Mouse (Mus musculus): ENCODE data around the gene 2310022A10Rik.

2310022A10Rik gene

DNA sequence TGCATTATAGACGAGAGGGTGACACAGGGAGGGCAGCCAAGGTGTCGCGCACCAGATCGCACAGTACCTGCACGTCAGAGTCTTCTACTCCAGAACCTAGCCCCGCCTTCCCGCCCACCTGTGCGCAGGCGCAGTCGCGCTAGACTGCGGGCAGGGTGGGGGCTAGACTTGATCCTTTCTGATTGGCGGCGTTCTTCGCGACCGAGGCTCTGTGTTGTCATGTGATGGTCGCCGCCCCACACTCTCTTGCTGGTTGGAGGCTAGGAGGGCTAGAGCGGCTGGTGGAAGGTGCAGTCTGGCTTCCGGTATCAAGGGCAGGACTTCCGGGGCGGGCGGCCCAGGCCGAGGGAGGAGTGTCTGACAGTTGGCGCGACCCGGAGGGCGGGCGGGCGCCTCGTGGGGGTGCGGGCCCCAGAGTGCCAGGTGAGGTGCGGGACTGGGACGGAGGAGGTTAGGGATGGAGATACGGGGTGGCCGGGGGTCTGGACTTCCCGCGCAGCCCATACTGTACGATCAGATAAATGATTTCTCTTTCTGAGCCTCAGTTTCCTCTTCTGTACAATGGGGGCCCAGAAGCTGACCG lies at the start of gene 2310022A10Rik, which contains the start of gene Pld3:
2310022A10Rik (plus strand) TSS at position 303 of the 583 bp plus-strand sequence.
Pld3 (minus strand) TSS at position 288 of the 583 bp plus-strand sequence.
- peak; percentile 98 for DNase-seq

DNA sequence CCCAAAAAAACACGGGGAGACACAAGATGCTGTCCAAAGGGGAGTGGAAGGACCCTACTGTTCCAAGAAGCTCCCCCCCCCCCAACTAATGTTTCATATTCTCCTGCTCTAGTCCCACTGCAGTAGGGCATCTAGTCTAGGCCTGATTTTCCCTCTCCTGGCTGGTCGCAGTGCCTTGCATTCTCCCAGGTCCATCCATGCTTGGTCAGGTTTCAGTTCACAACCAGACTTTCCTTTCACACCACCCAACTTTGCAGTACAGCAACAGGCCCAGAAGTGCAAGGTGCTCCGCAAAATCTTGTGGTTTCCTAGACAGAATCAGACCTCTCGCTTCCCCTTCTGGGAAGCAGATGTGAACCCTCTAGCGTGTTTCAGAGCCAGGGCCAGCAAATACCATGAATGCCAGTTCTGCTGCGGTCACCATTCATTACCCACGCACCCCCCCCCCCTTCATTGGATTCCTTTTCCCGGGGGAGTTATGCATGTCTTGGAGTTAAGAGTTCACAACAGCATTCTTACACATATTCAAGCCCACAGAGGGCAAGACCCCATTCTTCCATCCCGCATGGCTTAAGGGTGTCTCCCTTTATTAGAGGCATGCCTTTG lies 46.2 kb upstream of the 2310022A10Rik start:
- no peak for DNase-seq

DNA sequence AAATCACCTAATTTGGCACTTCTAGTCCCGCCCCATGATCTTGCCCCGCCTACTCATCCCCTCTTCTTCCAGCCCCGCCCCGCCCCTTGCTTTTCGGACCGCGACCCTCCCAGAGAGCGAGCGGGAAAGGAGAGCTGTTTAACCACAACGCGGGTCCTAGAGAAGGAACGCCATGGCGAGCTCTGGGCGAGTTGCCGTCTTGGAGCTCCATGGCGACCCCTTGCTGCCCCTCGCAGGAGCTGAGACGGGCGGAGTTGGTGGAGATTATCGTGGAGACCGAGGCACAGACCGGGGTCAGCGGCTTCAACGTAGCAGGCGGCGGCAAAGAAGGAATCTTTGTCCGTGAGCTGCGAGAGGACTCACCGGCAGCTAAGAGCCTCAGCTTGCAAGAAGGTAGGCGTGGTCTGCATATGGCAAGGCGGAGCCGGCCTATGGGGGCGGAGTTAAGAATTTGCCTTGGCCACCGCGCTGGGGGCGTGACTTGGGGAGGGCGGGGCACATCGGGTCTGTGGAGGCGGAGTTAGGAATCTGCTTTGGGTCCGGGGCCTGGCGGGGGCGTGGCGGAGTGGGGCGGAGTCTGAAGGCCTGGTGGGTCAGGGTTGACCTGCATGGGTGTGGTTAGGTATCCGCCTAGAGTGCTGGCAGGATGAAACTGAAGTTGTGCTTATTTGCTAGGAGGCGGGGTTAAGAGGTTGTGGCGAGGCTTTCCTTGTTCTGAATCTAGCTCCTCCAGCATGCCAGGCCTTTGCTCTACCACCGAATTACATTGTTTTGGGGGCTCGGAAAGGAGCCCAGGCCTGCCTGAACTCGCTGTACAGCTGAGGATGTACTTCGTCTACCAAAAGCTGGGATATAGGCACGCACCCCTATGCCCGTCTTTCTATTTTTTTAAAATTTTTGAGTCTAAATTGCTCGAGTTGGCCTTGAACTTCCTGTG lies 45.1 kb upstream of the 2310022A10Rik start:
- DNase-seq = peak; percentile 98

DNA sequence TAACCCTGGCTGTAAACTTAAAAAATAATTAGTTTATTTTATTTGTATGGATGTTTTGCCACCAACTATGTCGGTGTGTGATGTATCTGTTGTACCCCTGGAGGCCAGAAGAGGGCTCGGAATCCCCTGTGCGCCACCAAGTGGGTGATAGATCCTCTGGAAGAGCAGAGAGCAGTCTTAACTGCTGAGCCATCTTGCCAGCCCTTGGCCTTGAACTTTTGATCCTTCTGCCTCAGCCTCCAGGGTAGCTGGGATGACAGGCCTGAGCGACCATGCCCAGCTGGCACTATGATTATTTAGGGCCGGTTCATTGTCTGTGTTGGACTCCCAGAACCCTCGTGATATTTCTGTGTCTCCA lies 44.4 kb upstream of the 2310022A10Rik start:
- peak; percentile 71 to 73 for DNase-seq

DNA sequence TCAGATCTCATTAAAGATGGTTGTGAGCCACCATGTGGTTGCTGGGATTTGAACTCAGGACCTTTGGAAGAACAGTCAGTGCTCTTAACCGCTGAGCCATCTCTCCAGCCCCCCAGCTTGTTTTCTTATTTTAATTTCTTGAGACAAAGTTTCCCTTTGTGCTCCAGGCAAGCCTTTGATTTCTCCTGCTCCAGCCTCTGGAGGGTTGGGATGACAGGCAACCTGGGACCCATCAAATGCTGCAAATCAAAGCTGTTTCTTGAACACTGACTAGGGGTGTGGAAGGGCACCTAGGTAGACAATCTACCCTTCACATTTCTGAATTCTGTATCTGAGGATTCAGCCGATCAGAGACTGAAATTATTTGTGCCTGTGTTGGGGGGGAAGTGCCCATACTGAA lies 42.2 kb upstream of the 2310022A10Rik start:
- DNase-seq = no peak

DNA sequence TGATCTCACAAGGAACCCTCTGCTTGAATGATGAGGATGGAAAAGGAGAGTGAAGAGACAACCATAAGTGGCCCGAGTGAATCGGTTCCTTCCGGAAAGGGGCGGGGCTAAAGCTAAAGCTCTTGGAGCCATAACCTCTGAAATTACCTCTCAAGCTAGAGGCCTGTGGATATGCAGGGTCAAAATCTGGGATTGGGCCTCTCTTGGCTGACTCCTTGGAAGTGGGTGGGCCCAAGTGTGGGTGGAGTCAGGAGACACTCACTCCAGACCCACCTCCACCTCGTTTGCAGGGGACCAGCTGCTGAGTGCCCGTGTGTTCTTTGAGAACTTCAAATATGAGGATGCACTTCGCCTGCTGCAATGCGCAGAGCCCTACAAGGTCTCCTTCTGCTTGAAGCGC lies 38.1 kb upstream of the 2310022A10Rik start:
- DNase-seq = no peak

DNA sequence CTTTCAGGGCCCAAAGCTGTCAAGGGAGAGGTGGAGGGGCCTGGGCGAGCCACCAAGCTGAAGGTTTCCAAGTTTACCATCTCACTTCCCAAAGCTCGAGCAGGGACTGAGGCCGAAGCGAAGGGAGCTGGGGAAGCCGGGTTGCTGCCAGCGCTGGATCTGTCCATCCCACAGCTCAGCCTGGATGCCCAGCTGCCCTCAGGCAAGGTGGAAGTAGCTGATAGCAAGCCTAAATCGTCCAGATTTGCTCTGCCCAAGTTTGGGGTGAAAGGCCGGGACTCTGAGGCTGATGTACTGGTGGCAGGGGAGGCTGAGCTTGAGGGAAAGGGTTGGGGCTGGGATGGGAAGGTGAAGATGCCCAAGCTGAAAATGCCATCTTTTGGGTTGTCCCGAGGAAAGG lies 34.7 kb upstream of the 2310022A10Rik start:
- DNase-seq = no peak

DNA sequence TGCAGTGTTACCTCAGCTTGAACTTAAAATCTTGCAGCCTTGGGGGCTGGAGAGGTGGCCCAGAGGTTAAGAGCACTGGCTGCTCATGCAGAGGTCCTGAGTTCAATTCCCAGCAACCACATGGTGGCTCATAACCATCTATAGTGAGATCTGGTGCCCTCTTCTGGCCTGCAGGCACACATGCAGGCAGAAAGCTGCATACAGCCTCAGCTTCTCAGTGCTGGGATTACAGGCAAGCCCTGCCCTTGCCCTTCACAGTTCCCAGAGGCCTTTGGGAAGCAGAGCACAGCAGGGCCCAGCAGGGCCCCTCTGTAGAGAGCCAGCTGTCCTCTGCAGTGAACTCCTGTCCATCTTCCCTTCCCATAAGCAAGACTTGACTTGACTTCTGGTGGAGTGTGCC lies 32.9 kb upstream of the 2310022A10Rik start:
- no peak for DNase-seq

DNA sequence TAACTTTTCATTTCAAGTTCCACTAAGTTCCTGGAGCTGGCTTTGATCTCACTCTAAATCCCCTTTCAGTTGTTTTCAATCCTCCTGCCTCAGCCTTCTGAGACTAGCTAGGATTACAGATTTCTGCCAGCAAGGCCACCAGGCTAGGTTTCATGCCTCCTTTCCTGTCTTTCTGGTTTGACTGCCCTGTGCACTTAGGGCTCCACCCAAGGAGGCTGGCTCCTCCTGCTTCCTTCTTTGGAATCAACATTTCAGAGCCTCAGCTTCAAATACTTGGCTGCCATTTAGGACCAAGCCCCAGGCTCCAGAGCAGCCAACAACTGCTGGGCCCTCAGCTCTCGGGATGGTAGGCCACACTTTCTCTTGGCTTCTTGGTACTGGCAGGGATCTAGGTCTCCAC lies 32.4 kb upstream of the 2310022A10Rik start:
- no peak for DNase-seq

DNA sequence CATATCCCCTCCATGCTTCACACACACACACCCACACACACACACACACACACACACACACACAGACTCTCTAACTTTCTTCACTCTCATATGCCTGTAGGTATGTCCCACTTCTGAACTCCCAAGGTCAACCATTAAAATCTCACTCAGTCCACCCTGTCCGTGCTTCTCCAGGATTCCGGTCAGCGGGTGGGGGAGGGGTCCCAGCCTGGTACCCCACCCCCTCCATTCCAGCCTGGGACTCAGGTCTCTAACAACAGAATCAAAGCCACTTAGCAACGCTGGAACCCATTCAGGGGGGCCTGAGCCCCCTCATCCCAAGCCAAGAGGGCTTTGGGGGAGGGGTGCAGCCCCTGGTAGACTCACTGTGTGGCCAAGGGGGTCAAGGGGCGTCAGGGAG lies 30.1 kb upstream of the 2310022A10Rik start, which contains the start of gene Hipk4:
Hipk4 (plus strand) TSS at position 301 of the 400 bp plus-strand sequence.
- DNase-seq = no peak

DNA sequence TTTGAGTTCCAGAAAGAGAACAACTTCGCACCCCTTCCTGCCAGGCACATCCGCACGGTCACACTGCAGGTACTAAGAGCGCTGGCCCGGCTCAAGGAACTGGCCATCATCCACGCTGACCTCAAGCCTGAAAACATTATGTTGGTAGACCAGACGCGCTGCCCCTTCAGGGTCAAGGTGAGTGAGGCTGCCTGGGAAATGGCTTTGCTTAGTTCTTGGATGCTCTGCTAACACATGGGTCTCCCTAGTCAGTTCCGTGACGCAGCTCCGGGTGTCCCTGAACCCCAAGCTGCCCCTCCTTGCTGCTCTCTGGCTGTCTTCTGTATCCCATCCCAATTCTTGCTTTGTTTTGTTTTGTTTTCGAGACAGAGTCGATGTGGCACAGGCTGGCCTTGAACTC lies 29.2 kb upstream of the 2310022A10Rik start:
- no peak for DNase-seq

DNA sequence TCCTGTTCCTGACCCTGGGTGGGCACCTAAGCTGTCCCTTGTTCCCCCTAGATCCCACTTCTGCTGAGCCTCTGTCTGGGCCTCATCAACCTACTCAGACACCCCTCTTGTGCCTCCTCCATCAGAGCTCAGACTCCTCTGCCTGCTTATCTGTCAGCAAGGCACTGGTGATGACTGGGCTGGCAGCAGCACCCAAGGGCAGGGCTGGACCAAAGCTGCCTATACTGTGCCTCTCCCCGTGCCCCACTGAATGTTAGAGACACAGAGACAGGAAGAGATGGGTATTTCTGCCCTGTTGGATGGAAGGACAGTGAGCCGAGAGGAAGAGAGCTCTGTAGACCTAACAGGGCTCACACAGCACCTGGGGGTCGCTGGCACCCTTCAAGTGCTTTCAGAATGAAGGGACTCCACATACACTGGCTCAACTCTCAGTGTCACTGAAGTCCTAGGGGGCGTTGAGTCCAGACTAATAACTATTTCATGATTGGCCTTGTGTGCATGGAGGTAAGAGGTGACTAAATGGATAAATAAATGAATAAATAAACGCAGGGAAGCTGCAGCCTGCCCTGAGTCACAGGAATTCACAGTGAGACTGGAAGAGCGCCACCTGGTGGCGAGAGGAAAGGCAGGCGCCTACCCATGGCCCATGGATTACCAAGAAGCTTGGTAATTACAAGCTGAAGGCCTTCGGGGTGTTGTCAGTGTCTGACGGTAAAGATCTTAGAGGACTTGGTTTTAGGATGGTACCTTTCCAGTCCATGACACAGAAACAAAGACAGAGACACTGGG lies 26.8 kb upstream of the 2310022A10Rik start:
- DNase-seq = peak; percentile 89 to 90

DNA sequence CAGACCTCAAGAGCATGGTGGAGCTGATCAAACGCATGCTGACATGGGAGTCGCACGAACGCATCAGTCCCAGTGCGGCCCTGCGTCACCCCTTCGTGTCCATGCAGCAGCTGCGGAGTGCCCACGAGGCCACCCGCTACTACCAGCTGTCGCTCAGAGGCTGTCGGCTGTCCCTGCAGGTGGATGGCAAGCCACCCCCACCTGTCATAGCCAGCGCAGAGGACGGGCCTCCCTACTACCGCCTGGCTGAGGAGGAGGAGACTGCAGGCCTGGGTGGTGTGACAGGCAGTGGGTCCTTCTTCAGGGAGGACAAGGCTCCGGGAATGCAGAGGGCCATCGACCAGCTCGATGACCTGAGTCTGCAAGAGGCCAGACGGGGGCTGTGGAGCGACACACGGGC lies 24.0 kb upstream of the 2310022A10Rik start:
- no peak for DNase-seq

DNA sequence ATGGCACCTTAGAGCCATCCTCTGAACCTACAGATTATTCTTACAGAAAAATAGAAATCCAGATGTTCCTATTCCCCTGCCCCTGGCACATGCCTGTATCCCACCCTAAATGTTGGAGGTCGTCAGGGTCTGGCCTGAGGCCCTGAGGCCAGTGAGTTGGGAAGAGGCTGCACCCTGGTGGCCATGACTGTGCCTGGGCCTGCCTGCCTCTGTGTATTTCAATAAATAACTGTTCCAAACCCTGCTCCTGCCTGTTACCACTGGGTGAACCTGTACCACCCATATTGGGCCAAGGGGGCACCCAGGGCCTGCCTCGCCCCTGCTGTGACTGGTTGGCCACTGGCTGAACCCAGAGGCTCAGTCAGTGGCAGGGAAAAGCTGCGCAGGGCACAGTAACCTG lies 22.1 kb upstream of the 2310022A10Rik start:
- DNase-seq = no peak

DNA sequence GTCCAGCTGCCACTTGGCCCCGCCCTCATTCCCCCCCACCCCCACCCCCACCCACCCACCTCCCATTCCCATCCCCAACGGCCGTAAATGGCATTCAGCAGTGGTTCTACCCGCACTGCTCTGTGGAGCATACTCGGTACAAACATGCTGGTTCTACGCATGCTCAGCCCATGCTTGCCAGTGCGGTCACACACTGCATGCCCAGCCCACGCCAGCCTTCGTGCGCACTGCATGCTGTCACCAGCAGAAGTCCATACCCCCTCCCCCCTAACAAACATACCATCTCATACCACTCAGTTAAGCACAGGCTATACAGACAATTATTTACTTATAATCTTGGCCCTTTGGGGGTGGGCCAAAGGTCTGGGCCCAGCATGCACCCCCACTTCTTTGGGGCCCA lies 21.3 kb upstream of the 2310022A10Rik start:
- DNase-seq = no peak

DNA sequence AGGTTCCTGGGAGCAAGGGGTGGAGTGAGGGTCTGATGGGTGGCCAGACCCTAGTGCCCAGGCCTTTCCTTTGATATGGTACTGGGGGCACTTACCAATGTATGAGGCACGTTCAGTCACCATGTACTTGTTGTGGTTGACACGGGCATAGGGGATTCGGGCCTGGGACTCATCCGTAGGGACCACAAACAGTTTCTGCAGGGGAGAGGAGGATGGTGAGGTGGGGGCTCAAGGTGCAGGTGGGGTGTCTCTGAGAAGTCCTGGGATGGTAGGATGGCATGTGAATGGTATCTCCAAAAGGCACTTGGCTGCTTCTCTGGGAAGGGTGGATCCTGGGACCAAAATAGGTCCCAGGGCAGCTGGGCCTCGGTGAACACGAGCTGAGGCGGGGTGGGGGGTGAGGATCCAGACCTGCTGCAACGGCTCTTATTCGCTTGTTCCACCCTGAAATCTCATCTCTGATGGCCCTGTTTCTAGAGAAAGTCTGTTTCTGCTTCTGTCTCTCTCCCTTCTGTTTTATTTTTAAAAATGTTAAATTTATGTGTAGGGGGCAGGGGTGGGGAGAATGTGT lies 20.5 kb upstream of the 2310022A10Rik start:
- DNase-seq = no peak

DNA sequence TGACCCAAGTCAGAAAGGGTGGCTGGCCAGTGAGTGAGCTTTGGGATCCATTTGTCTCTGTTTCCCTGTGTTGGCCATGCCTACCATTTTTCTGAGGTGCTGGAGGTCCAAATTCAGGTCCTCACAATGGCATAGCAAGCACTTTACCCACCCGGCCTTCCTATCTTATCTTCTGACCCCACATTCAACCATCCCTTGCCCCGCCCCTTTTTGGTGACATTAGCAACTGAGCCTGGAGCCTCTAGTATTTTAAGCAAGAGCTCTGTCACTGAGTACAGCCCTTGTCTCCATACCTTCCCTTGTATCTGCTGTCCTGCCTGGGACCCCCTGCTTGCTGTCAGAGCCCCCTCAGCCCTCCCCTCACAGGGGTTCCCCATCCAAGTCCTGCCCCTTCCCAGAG lies 17.6 kb upstream of the 2310022A10Rik start:
- DNase-seq = no peak

DNA sequence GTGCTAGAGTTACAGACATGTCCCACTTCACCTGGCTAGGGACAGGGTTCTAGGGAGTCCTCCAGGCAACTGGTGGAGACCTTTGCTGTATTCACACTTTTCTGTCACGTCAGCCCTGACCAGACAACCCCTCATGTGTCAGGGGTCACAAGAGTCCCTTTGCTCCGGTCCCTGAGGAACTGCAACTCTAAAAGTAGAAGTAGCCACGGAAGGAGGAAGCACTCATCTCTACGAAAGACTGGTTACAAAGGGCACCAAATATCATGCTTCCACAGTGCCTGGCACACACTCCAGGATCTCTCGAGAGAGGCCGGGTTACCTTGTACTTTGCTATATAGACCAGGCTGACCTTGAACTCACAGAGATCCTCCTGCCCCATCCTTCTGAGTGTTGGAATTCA lies 16.4 kb upstream of the 2310022A10Rik start:
- no peak for DNase-seq

DNA sequence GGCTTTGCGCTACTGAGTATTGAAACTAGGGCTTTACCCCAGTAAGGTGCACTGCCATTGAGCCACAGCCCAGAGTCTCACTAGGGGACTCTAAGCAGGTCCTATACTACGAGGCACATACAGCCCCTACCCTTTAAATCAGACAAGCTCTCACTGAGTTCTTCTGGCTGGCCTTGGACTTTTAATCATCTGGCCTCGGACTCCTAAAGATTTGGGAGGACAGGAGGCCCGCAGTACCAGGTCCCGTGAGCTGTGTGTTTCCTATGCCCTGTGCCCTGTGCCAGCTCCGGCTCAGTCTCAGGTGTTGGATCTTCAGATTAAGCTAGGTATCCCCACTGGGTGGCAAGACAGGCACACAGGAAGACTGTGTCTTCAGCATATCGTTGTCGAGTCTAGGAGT lies 15.0 kb upstream of the 2310022A10Rik start:
- no peak for DNase-seq

DNA sequence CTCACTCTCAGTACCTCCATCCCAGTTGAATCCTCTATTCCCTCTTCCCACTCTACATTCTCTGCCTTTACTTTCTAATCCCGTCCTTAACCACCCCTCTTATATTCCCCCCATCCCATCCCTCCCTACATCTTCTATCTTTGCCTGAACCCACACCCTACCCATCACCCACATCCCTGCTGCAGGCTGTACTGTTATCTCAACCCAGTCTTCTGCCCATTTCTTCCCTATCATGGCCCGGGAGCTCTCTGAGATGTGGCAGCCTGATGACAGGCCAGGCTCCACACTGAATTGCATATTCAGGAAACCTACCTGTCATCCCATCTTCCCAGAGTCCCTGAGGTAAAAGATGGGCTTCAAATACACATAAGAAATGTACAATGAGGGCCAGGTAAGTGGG lies 14.2 kb upstream of the 2310022A10Rik start:
- DNase-seq = no peak

DNA sequence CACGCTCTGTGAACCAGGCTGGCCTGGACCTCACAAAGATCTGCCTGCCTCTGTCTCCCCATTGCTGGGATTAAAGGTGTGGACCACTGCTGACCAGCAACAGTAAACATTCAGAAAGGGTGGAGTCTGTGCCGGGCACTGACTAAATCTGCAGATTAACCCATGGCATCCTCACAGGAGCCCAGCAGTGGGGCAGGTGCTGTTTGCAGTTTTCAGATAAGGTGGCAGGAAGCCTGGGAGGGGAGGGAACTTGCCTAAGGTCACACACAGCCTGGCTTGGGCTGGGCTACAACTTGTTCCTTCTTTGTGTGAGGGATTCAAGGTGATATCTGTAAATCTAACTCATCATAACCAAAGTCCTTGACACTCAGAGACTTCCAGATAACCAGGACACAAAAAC lies 12.5 kb upstream of the 2310022A10Rik start:
- DNase-seq = no peak

DNA sequence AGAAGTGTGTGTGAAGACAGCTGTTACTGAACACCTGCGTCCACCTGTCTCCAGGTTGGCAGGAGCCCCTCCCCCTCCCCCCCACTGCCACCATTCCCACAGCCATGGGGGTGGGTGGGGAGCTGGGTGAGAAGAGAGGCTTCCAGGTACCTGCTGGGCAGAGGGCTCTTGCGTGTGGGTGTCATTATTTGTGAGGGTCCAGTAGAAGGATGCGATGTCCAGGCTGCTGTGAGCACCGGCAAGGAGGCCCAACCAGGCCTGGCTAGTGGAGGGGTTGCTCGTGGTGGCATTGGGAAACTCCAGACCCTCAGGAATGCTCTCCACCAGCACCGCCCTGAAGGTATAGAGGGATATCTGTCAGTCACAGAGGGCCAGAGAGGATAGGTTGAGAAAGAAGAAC lies 12.1 kb upstream of the 2310022A10Rik start:
- DNase-seq = no peak

DNA sequence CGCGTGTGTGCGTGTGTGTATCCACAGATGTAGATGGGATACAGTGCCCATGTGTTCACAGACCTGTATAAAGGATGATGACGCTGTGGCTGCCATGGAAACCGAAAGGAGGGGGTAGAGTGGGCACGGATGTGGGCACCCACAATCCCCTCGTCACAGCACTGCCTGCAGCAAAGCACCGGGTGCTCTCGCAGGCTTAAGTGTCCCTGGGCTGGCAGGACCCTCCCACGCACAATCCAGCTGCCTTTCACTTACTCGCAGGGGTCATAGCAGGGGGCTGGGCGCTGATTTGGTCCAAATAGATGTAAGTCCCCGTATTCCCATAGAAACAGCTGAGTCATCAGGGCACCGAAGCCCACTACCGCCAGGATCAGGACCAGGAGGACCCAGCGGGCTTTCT lies 11.6 kb upstream of the 2310022A10Rik start:
- DNase-seq = peak; percentile 25 to 34

Data from cerebellum, postnatal 10 days (tissue).